Mouse (Mus musculus) lung, adult 2 months (tissue): Measurements from ENCODE around the gene Nebl.

ENCODE experiments used
- CTCF ChIP-seq: fragments of 200-500 bp; IDR thresholded peaks from 2 replicates; pipeline ENCODE4 v1.5.1; 2011; ENCODE audit warnings: mild to moderate bottlenecking, low read length, control low read depth; ENCODE audit not compliant: insufficient read depth
- POLR2A ChIP-seq: fragments of 200-500 bp; IDR thresholded peaks from 2 replicates; pipeline ENCODE4 v1.6.1; 2011; ENCODE audit warnings: low read depth, mild to moderate bottlenecking, control low read depth, low read length, borderline replicate concordance; ENCODE audit errors: extremely low read depth

- TF ChIP-seq CTCF (no peak), POLR2A (no peak)
Observed at GRCm38 (mm10) chr2:17391389-17391788, 339.9 kb downstream of the Nebl start.
